In the genomic region with DNA sequence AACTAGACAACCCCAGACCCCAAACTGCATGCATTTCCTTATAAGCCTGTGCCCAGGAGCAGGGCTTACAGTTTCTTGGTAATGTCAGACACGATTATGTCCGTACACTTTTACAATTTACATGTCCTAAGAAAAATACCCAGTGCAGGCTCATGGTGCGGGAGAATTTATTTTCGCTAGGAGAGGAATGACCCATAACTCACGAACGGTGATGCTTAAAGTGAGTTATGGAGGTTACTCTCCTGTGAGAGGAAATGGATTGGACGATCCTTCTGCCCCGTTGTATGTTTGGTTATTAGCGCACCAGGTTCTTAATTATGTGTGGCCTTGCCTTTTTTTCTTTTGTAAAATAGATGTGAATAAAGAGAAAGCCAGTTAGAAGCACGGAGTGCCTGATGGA, we compare ENCODE assay signal across 20 mouse cellular contexts.
DNase-seq lines count a peak whose midpoint lies in the region; ATAC-seq and TF ChIP-seq lines count a peak whose summit lies in the region.
"Had no signal": no experiment of that assay in that cellular context is flagged by ENCODE, and none has a peak within 500 bp of the region (broad histone marks: within the 10 kb centered on the region; RNA-seq: fewer than 3 reads in every experiment).

No protein-coding gene starts in this region.

- TF ChIP-seq CTCF in hindbrain, postnatal 0 days (IDR thresholded peaks at IDR 0.05; ENCODE audit: low read depth) = no peak
- TF ChIP-seq CTCF in midbrain, postnatal 0 days (IDR thresholded peaks at IDR 0.05) = no peak
- no peak for TF ChIP-seq CTCF in stomach, postnatal 0 days (IDR thresholded peaks at IDR 0.05; ENCODE audit: low read depth)

- no peak overlapping the region for H3K9ac ChIP-seq in hindbrain, postnatal 0 days (replicated peaks; ENCODE audit: low read length)
- H3K9ac ChIP-seq in midbrain, embryonic 13.5 days (replicated peaks) = no peak overlapping the region
- no peak overlapping the region for H3K9ac ChIP-seq in midbrain, postnatal 0 days (replicated peaks; ENCODE audit: low read length, poor library complexity, severe bottlenecking)
- H3K9ac ChIP-seq in neural tube, embryonic 15.5 days (replicated peaks) = no peak overlapping the region
- no peak overlapping the region for H3K9ac ChIP-seq in stomach, postnatal 0 days (ENCODE audit: low read length)
- no peak overlapping the region for H3K9ac ChIP-seq in forebrain, embryonic 13.5 days
- H3K9ac ChIP-seq: forebrain, embryonic 15.5 days; heart, embryonic 15.5 days; liver, embryonic 12.5 days; lung, embryonic 14.5 days had no signal

- no peaks in the 10 kb centered on the region for H3K9me3 ChIP-seq in hindbrain, embryonic 10.5 days
- H3K9me3 ChIP-seq in hindbrain, postnatal 0 days (ENCODE audit: low read length) = no peaks in the 10 kb centered on the region
- H3K9me3 ChIP-seq in midbrain, embryonic 13.5 days = no peaks in the 10 kb centered on the region
- H3K9me3 ChIP-seq in midbrain, postnatal 0 days (ENCODE audit: low read length) = no peaks in the 10 kb centered on the region
- no peaks in the 10 kb centered on the region for H3K9me3 ChIP-seq in neural tube, embryonic 15.5 days (replicated peaks)
- no peaks in the 10 kb centered on the region for H3K9me3 ChIP-seq in stomach, postnatal 0 days (ENCODE audit: control insufficient read depth, low read length)
- H3K9me3 ChIP-seq in forebrain, embryonic 13.5 days (replicated peaks) = no peaks in the 10 kb centered on the region
- H3K9me3 ChIP-seq: embryonic facial prominence, embryonic 10.5 days; forebrain, embryonic 15.5 days; heart, embryonic 15.5 days; liver, embryonic 12.5 days had no signal

- H3K36me3 ChIP-seq in hindbrain, embryonic 10.5 days = no peaks in the 10 kb centered on the region
- H3K36me3 ChIP-seq in hindbrain, postnatal 0 days (ENCODE audit: insufficient read depth, low read length) = no peaks in the 10 kb centered on the region
- H3K36me3 ChIP-seq in midbrain, embryonic 13.5 days = no peaks in the 10 kb centered on the region
- no peaks in the 10 kb centered on the region for H3K36me3 ChIP-seq in midbrain, postnatal 0 days (ENCODE audit: insufficient read depth, low read length)
- no peaks in the 10 kb centered on the region for H3K36me3 ChIP-seq in neural tube, embryonic 15.5 days
- no peaks in the 10 kb centered on the region for H3K36me3 ChIP-seq in stomach, postnatal 0 days (ENCODE audit: control insufficient read depth, insufficient read depth, low read length)
- H3K36me3 ChIP-seq in forebrain, embryonic 13.5 days (ENCODE audit: poor library complexity, severe bottlenecking) = no peaks in the 10 kb centered on the region
- H3K36me3 ChIP-seq: embryonic facial prominence, embryonic 10.5 days; forebrain, embryonic 15.5 days; heart, embryonic 15.5 days; liver, embryonic 12.5 days had no signal

- WGBS in hindbrain, embryonic 10.5 days = 90% methylated on average over 10 of the region's 10 CpGs
- WGBS in hindbrain, postnatal 0 days = 84% methylated on average over 10 of the region's 10 CpGs
- WGBS in midbrain, embryonic 13.5 days = 89% methylated on average over 10 of the region's 10 CpGs
- whole genome bisulfite sequencing in midbrain, postnatal 0 days = 86% methylated on average over 10 of the region's 10 CpGs
- 25% methylated on average over 10 of the region's 10 CpGs for WGBS in neural tube, embryonic 15.5 days
- WGBS in stomach, postnatal 0 days = 68% methylated on average over 10 of the region's 10 CpGs
- 84% methylated on average over 10 of the region's 10 CpGs for WGBS in forebrain, embryonic 13.5 days

- DNase-seq in hindbrain, embryonic 10.5 days (ENCODE audit: low spot score) = no peak
- no peak for DNase-seq in hindbrain, postnatal 0 days (ENCODE audit: low spot score)
- DNase-seq in midbrain, postnatal 0 days (ENCODE audit: low spot score) = no peak
- DNase-seq in mesoderm, embryonic 11.5 days (ENCODE audit: low read depth, low spot score) = peak; percentile 68
- DNase-seq in stomach, postnatal 0 days (ENCODE audit: low spot score) = no peak
- DNase-seq: adrenal gland, postnatal 10 days; B cell, adult 2 months; cerebellum, adult 11-12 months; cerebellum, postnatal 25 days; kidney, postnatal 25 days; lung, embryonic 14.5 days; thymus, adult 2 months had no signal

- H3K4me1 ChIP-seq in hindbrain, embryonic 10.5 days (replicated peaks) = peaks cover 26% of the 10 kb centered on the region
- no peaks in the 10 kb centered on the region for H3K4me1 ChIP-seq in hindbrain, postnatal 0 days (ENCODE audit: insufficient read depth, low read length)
- H3K4me1 ChIP-seq in midbrain, embryonic 13.5 days (replicated peaks) = peaks cover 15% of the 10 kb centered on the region
- no peaks in the 10 kb centered on the region for H3K4me1 ChIP-seq in midbrain, postnatal 0 days (ENCODE audit: insufficient read depth, low read length)
- H3K4me1 ChIP-seq in neural tube, embryonic 15.5 days = peaks cover 32% of the 10 kb centered on the region
- no peaks in the 10 kb centered on the region for H3K4me1 ChIP-seq in stomach, postnatal 0 days (replicated peaks; ENCODE audit: control insufficient read depth, insufficient read depth)
- H3K4me1 ChIP-seq in forebrain, embryonic 13.5 days = peaks cover 3% of the 10 kb centered on the region; the same call in 1 of the 2 replicates

- no peaks in the 10 kb centered on the region for H3K27me3 ChIP-seq in hindbrain, embryonic 10.5 days (ENCODE audit: insufficient read depth, poor library complexity, severe bottlenecking)
- H3K27me3 ChIP-seq in hindbrain, postnatal 0 days (ENCODE audit: insufficient read depth, low read length) = no peaks in the 10 kb centered on the region
- H3K27me3 ChIP-seq in midbrain, embryonic 13.5 days = no peaks in the 10 kb centered on the region
- no peaks in the 10 kb centered on the region for H3K27me3 ChIP-seq in midbrain, postnatal 0 days (ENCODE audit: insufficient read depth, low read length)
- H3K27me3 ChIP-seq in neural tube, embryonic 15.5 days (replicated peaks) = no peaks in the 10 kb centered on the region
- no peaks in the 10 kb centered on the region for H3K27me3 ChIP-seq in stomach, postnatal 0 days (ENCODE audit: control insufficient read depth, insufficient read depth, low read length)
- H3K27me3 ChIP-seq in forebrain, embryonic 13.5 days = no peaks in the 10 kb centered on the region
- H3K27me3 ChIP-seq: forebrain, embryonic 15.5 days; heart, embryonic 15.5 days; liver, embryonic 12.5 days had no signal

- H3K4me3 ChIP-seq in hindbrain, embryonic 10.5 days = no peak overlapping the region
- H3K4me3 ChIP-seq in hindbrain, postnatal 0 days (ENCODE audit: low read length) = no peak overlapping the region
- no peak overlapping the region for H3K4me3 ChIP-seq in midbrain, embryonic 13.5 days (replicated peaks)
- no peak overlapping the region for H3K4me3 ChIP-seq in midbrain, postnatal 0 days (ENCODE audit: low read depth, low read length)
- no peak overlapping the region for H3K4me3 ChIP-seq in neural tube, embryonic 15.5 days (replicated peaks)
- H3K4me3 ChIP-seq in stomach, postnatal 0 days (ENCODE audit: low read depth, low read length) = no peak overlapping the region
- no peak overlapping the region for H3K4me3 ChIP-seq in forebrain, embryonic 13.5 days
- H3K4me3 ChIP-seq: embryonic facial prominence, embryonic 10.5 days; forebrain, embryonic 15.5 days; heart, embryonic 15.5 days; liver, embryonic 12.5 days had no signal

- no peak for TF ChIP-seq EP300 in stomach, postnatal 0 days (optimal IDR thresholded peaks at IDR 0.05)

- H3K27ac ChIP-seq in hindbrain, embryonic 10.5 days = peak overlapping the region; percentile 59; the same call in 1 of the 2 replicates
- H3K27ac ChIP-seq in hindbrain, postnatal 0 days = no peak overlapping the region
- peak overlapping the region; percentile 75; the same call in 1 of the 2 replicates for H3K27ac ChIP-seq in midbrain, embryonic 13.5 days
- H3K27ac ChIP-seq in midbrain, postnatal 0 days (ENCODE audit: low read depth, low read length) = no peak overlapping the region
- peak overlapping the region; percentile 80; the same call in 1 of the 2 replicates for H3K27ac ChIP-seq in neural tube, embryonic 15.5 days (replicated peaks)
- no peak overlapping the region for H3K27ac ChIP-seq in stomach, postnatal 0 days (replicated peaks)
- H3K27ac ChIP-seq in forebrain, embryonic 13.5 days = no peak overlapping the region
- H3K27ac ChIP-seq: forebrain, embryonic 15.5 days; heart, embryonic 15.5 days; liver, embryonic 12.5 days; macrophage had no signal

- no peak for ATAC-seq in hindbrain, postnatal 0 days
- ATAC-seq in midbrain, embryonic 13.5 days = no peak
- no peak for ATAC-seq in midbrain, postnatal 0 days (ENCODE audit: low FRiP score)
- ATAC-seq in neural tube, embryonic 15.5 days (ENCODE audit: low FRiP score) = no peak
- no peak for ATAC-seq in stomach, postnatal 0 days (ENCODE audit: low FRiP score, low TSS enrichment)
- no peak for ATAC-seq in forebrain, embryonic 13.5 days
- ATAC-seq: forebrain, embryonic 15.5 days; liver, embryonic 12.5 days had no signal

- H3K4me2 ChIP-seq in hindbrain, postnatal 0 days (ENCODE audit: low read depth, low read length) = no peak overlapping the region
- H3K4me2 ChIP-seq in midbrain, embryonic 13.5 days (replicated peaks) = no peak overlapping the region
- H3K4me2 ChIP-seq in midbrain, postnatal 0 days (ENCODE audit: low read depth, low read length, poor library complexity, severe bottlenecking) = no peak overlapping the region
- no peak overlapping the region for H3K4me2 ChIP-seq in neural tube, embryonic 15.5 days
- no peak overlapping the region for H3K4me2 ChIP-seq in stomach, postnatal 0 days (replicated peaks; ENCODE audit: low read depth)
- no peak overlapping the region for H3K4me2 ChIP-seq in forebrain, embryonic 13.5 days
- H3K4me2 ChIP-seq: forebrain, embryonic 15.5 days; heart, embryonic 15.5 days; liver, embryonic 12.5 days had no signal

Comparison
In these comparisons a context has a peak if more than half of its experiments do, and no peak if none do; other contexts are left out.
1. H3K27ac ChIP-seq: peak in hindbrain, embryonic 10.5 days (single experiment), midbrain, embryonic 13.5 days (single experiment) and neural tube, embryonic 15.5 days (single experiment); none in hindbrain, postnatal 0 days (single experiment), midbrain, postnatal 0 days (single experiment), stomach, postnatal 0 days (single experiment) and forebrain, embryonic 13.5 days (single experiment).